In the genomic region with DNA sequence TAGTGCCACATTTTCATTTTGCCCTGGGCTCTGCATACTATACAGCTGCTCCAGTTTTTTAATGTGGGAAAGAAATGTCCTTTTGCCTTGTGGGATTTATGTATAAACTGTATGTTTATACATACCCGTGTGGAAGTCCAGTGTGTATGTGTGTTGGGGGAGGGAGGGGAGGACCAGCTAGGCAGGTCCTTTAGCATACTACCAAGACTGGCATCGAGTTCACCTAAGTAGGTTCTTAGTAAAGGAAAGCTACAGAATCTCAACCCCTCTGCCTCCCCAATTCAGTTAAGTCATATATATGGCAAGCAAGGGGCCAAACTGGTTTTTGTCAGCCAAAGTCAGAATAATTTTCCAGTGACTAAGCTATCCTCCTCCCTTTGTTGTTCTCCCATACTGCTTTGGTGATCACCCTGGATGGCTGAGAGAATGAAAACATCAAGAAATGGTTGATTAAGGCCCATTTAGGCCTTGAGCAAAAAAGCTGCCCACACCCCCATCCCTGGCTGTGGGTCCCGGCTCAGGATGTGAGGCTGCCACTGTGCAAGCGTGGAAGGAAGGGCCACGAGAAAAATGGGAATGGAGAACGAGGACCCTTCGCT, we compare ENCODE assay signal across 8 mouse cellular contexts. TPM values are rescaled to one million over a fixed set of nuclear protein-coding genes. Genes with fewer than 3 reads are reported as not detected.
DNase-seq lines count a peak whose midpoint lies in the region; ATAC-seq and TF ChIP-seq lines count a peak whose summit lies in the region.

No protein-coding gene starts in this region.

- H3K4me3 ChIP-seq in cerebellum, adult 2 months (replicated peaks; ENCODE audit: insufficient read depth, low read depth, low read length) = peak overlapping the region; percentile 62
- H3K4me3 ChIP-seq in thymus, adult 2 months (ENCODE audit: control insufficient read depth, insufficient read depth, low read length) = peak overlapping the region; percentile 49
- peak overlapping the region; percentile 28 for H3K4me3 ChIP-seq in limb, embryonic 14.5 days (replicated peaks; ENCODE audit: low read length)

- no peaks in the 10 kb centered on the region for H3K9me3 ChIP-seq in limb, embryonic 14.5 days (ENCODE audit: control insufficient read depth, low read length)

- H3K27ac ChIP-seq in cerebellum, adult 2 months (ENCODE audit: insufficient read depth, low read length) = peak overlapping the region; percentile 71
- H3K27ac ChIP-seq in thymus, adult 2 months (ENCODE audit: control insufficient read depth, insufficient read depth, low read length) = peak overlapping the region; percentile 58; the same call in 1 of the 2 replicates
- peak overlapping the region; percentile 22 for H3K27ac ChIP-seq in limb, embryonic 14.5 days (replicated peaks; ENCODE audit: low read depth, low read length)

- H3K4me1 ChIP-seq in cerebellum, adult 2 months (ENCODE audit: control insufficient read depth, insufficient read depth, low read length) = peaks cover 3% of the 10 kb centered on the region; the same call in 1 of the 2 replicates
- peaks cover 2% of the 10 kb centered on the region; the same call in 1 of the 2 replicates for H3K4me1 ChIP-seq in thymus, adult 2 months (replicated peaks; ENCODE audit: control insufficient read depth, insufficient read depth, low read length)
- H3K4me1 ChIP-seq in limb, embryonic 14.5 days (ENCODE audit: control insufficient read depth, insufficient read depth, low read length) = no peaks in the 10 kb centered on the region; the same call in 1 of the 2 replicates

- H3K4me2 ChIP-seq in limb, embryonic 14.5 days (replicated peaks; ENCODE audit: low read depth, low read length, severe bottlenecking) = peak overlapping the region; percentile 57

- H3K36me3 ChIP-seq in thymus, adult 2 months (ENCODE audit: control insufficient read depth, insufficient read depth, low read length) = no peaks in the 10 kb centered on the region
- H3K36me3 ChIP-seq in limb, embryonic 14.5 days (ENCODE audit: control insufficient read depth, insufficient read depth, low read length) = no peaks in the 10 kb centered on the region

- H3K27me3 ChIP-seq in cerebellum, adult 2 months (ENCODE audit: control insufficient read depth, insufficient read depth, low read length) = no peaks in the 10 kb centered on the region
- H3K27me3 ChIP-seq in thymus, adult 2 months (ENCODE audit: control insufficient read depth, insufficient read depth, low read length) = no peaks in the 10 kb centered on the region
- H3K27me3 ChIP-seq in limb, embryonic 14.5 days (ENCODE audit: control insufficient read depth, insufficient read depth, low read length) = no peaks in the 10 kb centered on the region

- no peak for TF ChIP-seq CTCF in cerebellum, adult 2 months (IDR thresholded peaks at IDR 0.05; ENCODE audit: borderline replicate concordance, insufficient read depth, low read depth, low read length)
- no peak for TF ChIP-seq CTCF in thymus, adult 2 months (IDR thresholded peaks at IDR 0.05; ENCODE audit: borderline replicate concordance, control insufficient read depth, extremely low read depth, insufficient read depth, low read length, poor library complexity)

- peak overlapping the region; percentile 40 for H3K9ac ChIP-seq in limb, embryonic 14.5 days (ENCODE audit: low read depth, low read length, severe bottlenecking)

- 22% methylated on average over 7 of the region's 7 CpGs for WGBS in cerebellum, adult 2 months
- 23% methylated on average over 7 of the region's 7 CpGs for WGBS in thymus, adult 2 months
- 24% methylated on average over 7 of the region's 7 CpGs for WGBS in limb, embryonic 14.5 days

- no peak for DNase-seq in cerebellum, adult 2 months
- no peak for DNase-seq in cerebellum, postnatal 25 days
- DNase-seq in thymus, adult 2 months = no peak
- no peak for DNase-seq in thymus, postnatal 0 days (ENCODE audit: low spot score)
- no peak for DNase-seq in limb, embryonic 14.5 days (ENCODE audit: low spot score)
- DNase-seq in adrenal gland, adult 8-10 months = no peak
- DNase-seq in natural killer cell, adult 2 months (ENCODE audit: low spot score in 2 of 2) = no peak

- no peak for TF ChIP-seq POLR2A in cerebellum, adult 2 months (IDR thresholded peaks at IDR 0.05; ENCODE audit: borderline replicate concordance, insufficient read depth, low read length)
- TF ChIP-seq POLR2A in thymus, adult 2 months (IDR thresholded peaks at IDR 0.05; ENCODE audit: control insufficient read depth, extremely low read depth, insufficient read depth, low read length, poor library complexity) = no peak
- TF ChIP-seq POLR2A in limb, embryonic 14.5 days (IDR thresholded peaks at IDR 0.05; ENCODE audit: borderline replicate concordance, extremely low read depth, insufficient read depth, insufficient read length) = no peak

- ATAC-seq in limb, embryonic 14.5 days (ENCODE audit: low FRiP score, low read depth) = no peak
- no peak for ATAC-seq in monocyte, adult 5-6 weeks (replicated peaks; ENCODE audit: insufficient number of reproducible peaks, low FRiP score, low TSS enrichment, poor library complexity, severe bottlenecking)

RNA-seq across cellular contexts. Expression of gene Stat1, which starts 6.1 kb away (rescaled TPM):
- polyA plus RNA-seq in cerebellum, adult 2 months (2012; rRNA removed) = 25.1 TPM in 2 replicates
- 235 and 255 TPM in 2 replicates for polyA plus RNA-seq in thymus, adult 2 months (2012; rRNA removed)
- polyA plus RNA-seq in thymus, postnatal 0 days (2015; fragmentation: Nextera tagmentation; extraction: Ambion mirVana) = 212 and 220 TPM in 2 replicates
- polyA plus RNA-seq in limb, embryonic 14.5 days (2012; rRNA removed) = 12.9 and 14.8 TPM in 2 replicates
- polyA plus RNA-seq in limb, embryonic 14.5 days (2014; fragmentation: Nextera tagmentation; extraction: Ambion mirVana) = 20.6 and 25.6 TPM in 2 replicates
- total RNA-seq in adrenal gland, adult 8-10 months (2022) = 100 to 1,000 TPM in 1 of 4 experiments, 10 to 100 TPM in 3; 67.0 to 111 (median 83.5) TPM
- 167 to 238 TPM (median 182 TPM) in 3 replicates for total RNA-seq in monocyte, adult 5-6 weeks (2017)
